ENCODE assay signal across 31 mouse cellular contexts in the genomic region with DNA sequence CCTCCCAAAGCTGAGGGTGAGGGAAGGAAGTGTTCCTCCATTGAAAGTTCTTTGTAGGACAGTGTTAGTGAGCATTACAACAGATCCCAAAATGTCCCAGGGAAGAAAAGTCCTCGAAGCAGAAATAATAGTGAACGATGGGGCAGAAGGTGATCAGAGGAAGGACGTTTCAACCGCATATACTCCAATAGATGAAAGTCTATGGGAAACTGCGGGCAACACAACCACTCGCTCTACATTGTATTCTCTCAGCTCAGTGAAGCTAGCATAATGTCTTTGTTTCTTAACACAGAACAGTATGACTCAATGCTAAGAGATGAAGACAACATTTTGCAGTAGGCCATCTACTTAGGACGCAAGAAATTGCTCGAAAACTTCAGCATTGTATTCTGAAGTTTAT.
"Had no signal": no experiment of that assay in that cellular context is flagged by ENCODE, and none has a peak within 500 bp of the region (broad histone marks: within the 10 kb centered on the region; RNA-seq: fewer than 3 reads in every experiment).

No protein-coding gene starts in this region.

- ATAC-seq: liver, embryonic 12.5 days; liver, postnatal 0 days; lung, postnatal 0 days; midbrain, embryonic 13.5 days; midbrain, embryonic 15.5 days; midbrain, embryonic 16.5 days had no signal

- H3K4me2 ChIP-seq: limb, embryonic 12.5 days; limb, embryonic 13.5 days; limb, embryonic 15.5 days; liver, embryonic 11.5 days; liver, embryonic 12.5 days; liver, embryonic 13.5 days; liver, embryonic 15.5 days; lung, embryonic 14.5 days; lung, embryonic 15.5 days; midbrain, embryonic 11.5 days; midbrain, embryonic 12.5 days; midbrain, embryonic 13.5 days; midbrain, embryonic 15.5 days had no signal

- H3K27ac ChIP-seq: limb, embryonic 10.5 days; limb, embryonic 12.5 days; limb, embryonic 13.5 days; limb, embryonic 15.5 days; liver, embryonic 12.5 days; liver, embryonic 13.5 days; liver, embryonic 14.5 days; liver, embryonic 15.5 days; lung, embryonic 15.5 days; macrophage; midbrain, embryonic 10.5 days; midbrain, embryonic 12.5 days; midbrain, embryonic 13.5 days; midbrain, embryonic 15.5 days had no signal

- DNase-seq: left cerebral cortex, postnatal 4 days; liver; liver, embryonic 13.5 days; liver, postnatal 0 days; lung, adult 18-20 months; lung, adult 2 months; lung, embryonic 14.5 days; lung, postnatal 10 days; lung, postnatal 14 days; lung, postnatal 36 days; lung, postnatal 4 days; midbrain, embryonic 14.5 days had no signal

- H3K9ac ChIP-seq: limb, embryonic 12.5 days; limb, embryonic 13.5 days; limb, embryonic 15.5 days; liver, embryonic 12.5 days; liver, embryonic 13.5 days; liver, embryonic 14.5 days; liver, embryonic 15.5 days; liver, postnatal 0 days; lung, embryonic 14.5 days; lung, embryonic 15.5 days; midbrain, embryonic 12.5 days; midbrain, embryonic 13.5 days; midbrain, embryonic 15.5 days had no signal

- H3K36me3 ChIP-seq: limb, embryonic 10.5 days; limb, embryonic 12.5 days; limb, embryonic 13.5 days; limb, embryonic 15.5 days; liver, embryonic 12.5 days; liver, embryonic 13.5 days; liver, embryonic 15.5 days; lung, embryonic 15.5 days; midbrain, embryonic 10.5 days; midbrain, embryonic 12.5 days; midbrain, embryonic 13.5 days; midbrain, embryonic 15.5 days had no signal

- H3K27me3 ChIP-seq: limb, embryonic 12.5 days; limb, embryonic 13.5 days; limb, embryonic 15.5 days; liver, embryonic 12.5 days; liver, embryonic 13.5 days; liver, embryonic 15.5 days; lung, embryonic 15.5 days; megakaryocyte, embryonic 14.5 days; midbrain, embryonic 12.5 days; midbrain, embryonic 13.5 days; midbrain, embryonic 15.5 days had no signal

- H3K4me1 ChIP-seq: limb, embryonic 15.5 days; liver, embryonic 12.5 days; liver, embryonic 13.5 days; liver, embryonic 15.5 days; lung, embryonic 15.5 days; megakaryocyte, embryonic 14.5 days; midbrain, embryonic 12.5 days; midbrain, embryonic 13.5 days; midbrain, embryonic 15.5 days had no signal

- H3K9me3 ChIP-seq: limb, embryonic 10.5 days; limb, embryonic 12.5 days; limb, embryonic 13.5 days; limb, embryonic 15.5 days; liver, embryonic 13.5 days; liver, embryonic 15.5 days; lung, embryonic 15.5 days; midbrain, embryonic 10.5 days; midbrain, embryonic 12.5 days; midbrain, embryonic 13.5 days; midbrain, embryonic 15.5 days had no signal

- H3K4me3 ChIP-seq: limb, embryonic 10.5 days; limb, embryonic 12.5 days; limb, embryonic 13.5 days; limb, embryonic 15.5 days; liver, embryonic 12.5 days; liver, embryonic 13.5 days; liver, embryonic 15.5 days; lung, embryonic 15.5 days; megakaryocyte, embryonic 14.5 days; midbrain, embryonic 10.5 days; midbrain, embryonic 12.5 days; midbrain, embryonic 13.5 days; midbrain, embryonic 15.5 days; myocyte had no signal
